Mouse (Mus musculus) heart, embryonic 16.5 days (tissue): ENCODE measurements around the gene Ror1. TPM values are rescaled to one million over a fixed set of nuclear protein-coding genes. Genes with fewer than 3 reads are reported as not detected.

Experiments
- ATAC-seq: fragments of 200-750 bp; cut with Nextera tagmentation; replicated peaks from 2 replicates; pipeline ENCODE4 v1.8.0; 2017; ENCODE audit warnings: moderate number of reproducible peaks; ENCODE audit not compliant: insufficient read depth, low FRiP score; ENCODE audit errors: extremely low read depth
- H3K27ac ChIP-seq: fragments of 300-500 bp; sonication (generic); 2 replicates; pipeline ENCODE4 v1.5.1; 2014; ENCODE audit warnings: mild to moderate bottlenecking, low read length, control low read depth, moderate library complexity
- H3K27me3 ChIP-seq: fragments of 300-500 bp; sonication (generic); 2 replicates; pipeline ENCODE4 v1.6.1; 2014; ENCODE audit warnings: low read length, mixed read lengths; ENCODE audit not compliant: control insufficient read depth, insufficient read depth
- H3K36me3 ChIP-seq: fragments of 300-500 bp; sonication (generic); 2 replicates; pipeline ENCODE4 v1.6.1; 2014; ENCODE audit not compliant: control insufficient read depth, insufficient read depth
- H3K4me1 ChIP-seq: fragments of 300-500 bp; sonication (generic); 2 replicates; pipeline ENCODE4 v1.6.1; 2014; ENCODE audit warnings: low read length, mixed read lengths; ENCODE audit not compliant: control insufficient read depth, insufficient read depth
- H3K4me2 ChIP-seq: fragments of 300-500 bp; sonication (generic); 2 replicates; pipeline ENCODE4 v1.6.1; 2014; ENCODE audit warnings: low read depth, mild to moderate bottlenecking, control low read depth, low read length
- H3K4me3 ChIP-seq: fragments of 300-500 bp; sonication (generic); 2 replicates; pipeline ENCODE4 v1.5.1; 2014; ENCODE audit warnings: mild to moderate bottlenecking, control low read depth, low read length
- H3K9ac ChIP-seq: fragments of 300-500 bp; sonication (generic); 2 replicates; pipeline ENCODE4 v1.6.1; 2014; ENCODE audit warnings: low read length, control low read depth
- H3K9me3 ChIP-seq: fragments of 300-500 bp; sonication (generic); replicated peaks from 2 replicates; pipeline ENCODE4 v1.6.1; 2016; ENCODE audit warnings: low read length; ENCODE audit not compliant: control insufficient read depth
- WGBS: fragments of 180-500 bp; shearing (Covaris S2); extraction: QIAGEN DNeasy Blood & Tissue Kit; methylation state at CpG from one replicate; pipeline ENCODE4 v1.1.7; 2014; 5-methylcytosine and 5-hydroxymethylcytosine counted together
- polyA plus RNA-seq: library from polyadenylated mRNA; unstranded; fragments of >200 nt; fragmentation: Nextera tagmentation; extraction: Ambion mirVana; gene quantifications from 2 replicates; pipeline ENCODE4 v1.2.1, GENCODE M21; 2015

Gene Ror1
- polyA plus RNA-seq, 1 experiment from 2014 or later, result 10.7 TPM

DNA sequence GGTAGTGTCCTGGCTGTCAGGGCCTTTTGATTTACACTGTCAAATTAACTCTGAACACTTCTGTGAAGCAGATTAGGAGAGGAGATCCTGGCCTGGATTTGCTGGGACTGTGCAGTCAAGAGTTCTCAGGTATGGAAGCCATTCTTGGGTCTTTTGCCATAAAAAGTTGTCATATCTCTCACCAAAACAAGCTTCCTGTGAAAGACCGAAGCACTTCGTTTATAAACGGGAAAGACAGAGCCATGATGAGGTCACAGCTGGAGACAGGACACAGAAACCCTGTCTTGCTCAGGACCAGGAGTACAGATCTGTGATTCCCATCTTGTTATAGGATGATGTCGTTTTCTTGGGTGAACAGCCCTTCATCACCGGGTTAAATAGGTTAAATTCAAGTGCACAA lies 107.5 kb downstream of the Ror1 start:
- no peak overlapping the region for H3K9ac ChIP-seq
- H3K27ac ChIP-seq, result no peak overlapping the region
- H3K27me3 ChIP-seq, result no peaks in the 10 kb centered on the region
- no peaks in the 10 kb centered on the region for H3K9me3 ChIP-seq
- H3K36me3 ChIP-seq, result no peaks in the 10 kb centered on the region
- H3K4me3 ChIP-seq, result no peak overlapping the region
- no peak for ATAC-seq
- H3K4me1 ChIP-seq, result peaks cover 24% of the 10 kb centered on the region
- H3K4me2 ChIP-seq, result no peak overlapping the region
- 55% methylated on average over 5 of the region's 5 CpGs for WGBS

DNA sequence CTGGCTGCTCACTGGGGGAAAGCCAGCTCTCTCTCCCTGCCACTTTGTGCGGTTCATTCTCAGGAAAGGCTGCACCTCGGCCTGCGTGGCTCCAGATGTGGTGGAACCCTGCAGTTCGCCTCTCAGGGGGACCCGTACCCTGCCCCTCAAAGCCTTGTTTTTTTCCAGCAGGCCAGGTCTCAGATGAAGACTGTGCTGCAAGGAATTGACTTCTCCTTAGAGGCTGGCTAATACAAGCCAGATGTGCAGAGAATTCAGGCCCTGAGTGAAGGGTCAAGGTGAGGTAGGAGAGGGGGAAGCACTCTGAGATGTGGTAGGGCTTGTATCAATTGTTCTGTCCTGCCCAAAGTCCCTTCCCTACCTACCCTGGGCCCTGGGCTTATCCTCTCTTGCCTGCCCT lies 108.1 kb downstream of the Ror1 start:
- Histone ChIP-seq H3K4me2 (no peak overlapping the region), H3K4me3 (no peak overlapping the region), H3K9ac (no peak overlapping the region), H3K36me3 (no peaks in the 10 kb centered on the region), H3K4me1 (peaks cover 21% of the 10 kb centered on the region), H3K27ac (no peak overlapping the region), H3K27me3 (no peaks in the 10 kb centered on the region), H3K9me3 (no peaks in the 10 kb centered on the region)
- no peak for ATAC-seq
- WGBS, result 70% methylated on average over 5 of the region's 5 CpGs

DNA sequence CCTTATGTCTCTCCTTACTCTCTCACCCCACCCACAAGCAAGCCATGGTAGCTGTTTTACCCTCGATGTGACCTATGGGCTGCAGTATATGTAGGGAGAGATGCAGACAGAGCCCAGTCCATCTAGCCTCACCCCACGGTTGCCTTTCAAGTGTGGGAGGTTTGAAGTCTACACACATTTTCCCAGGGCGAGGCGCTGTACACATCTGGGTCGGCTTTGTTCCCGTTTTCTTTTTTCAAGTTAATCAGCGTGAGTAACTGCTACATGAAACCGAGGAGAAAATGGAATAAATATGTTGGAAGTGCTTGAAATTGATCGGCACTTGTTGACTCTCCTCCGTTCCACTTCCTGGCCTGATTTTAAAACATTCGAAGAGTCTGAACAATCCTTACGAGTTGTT lies 108.8 kb downstream of the Ror1 start:
- H3K27me3 ChIP-seq, result no peaks in the 10 kb centered on the region
- peaks cover 23% of the 10 kb centered on the region for H3K4me1 ChIP-seq
- no peak for ATAC-seq
- WGBS, result 72% methylated on average over 12 of the region's 12 CpGs
- no peak overlapping the region for H3K27ac ChIP-seq
- no peak overlapping the region for H3K4me3 ChIP-seq
- no peaks in the 10 kb centered on the region for H3K36me3 ChIP-seq
- H3K4me2 ChIP-seq, result no peak overlapping the region
- H3K9ac ChIP-seq, result no peak overlapping the region
- no peaks in the 10 kb centered on the region for H3K9me3 ChIP-seq

DNA sequence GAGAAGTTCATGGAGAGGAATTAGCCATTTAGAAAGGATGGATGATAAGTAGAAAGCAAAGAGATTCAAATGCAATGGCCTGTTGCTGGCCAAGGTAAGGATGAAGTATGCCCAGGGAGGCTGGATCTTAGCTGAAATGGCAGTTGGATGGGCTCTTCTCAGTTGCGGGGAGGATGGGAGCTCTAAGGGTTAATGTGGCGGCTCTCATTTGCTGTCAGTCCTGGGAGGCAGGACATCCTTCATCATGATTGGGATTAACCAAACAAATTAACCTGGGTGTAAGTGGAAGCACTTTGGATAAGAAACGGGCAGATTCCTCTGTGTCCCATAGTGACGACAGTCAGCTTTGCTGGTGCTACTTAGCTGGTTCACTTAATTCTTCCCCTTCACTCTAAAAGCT lies 112.5 kb downstream of the Ror1 start:
- H3K36me3 ChIP-seq, result no peaks in the 10 kb centered on the region
- no peak overlapping the region for H3K4me2 ChIP-seq

DNA sequence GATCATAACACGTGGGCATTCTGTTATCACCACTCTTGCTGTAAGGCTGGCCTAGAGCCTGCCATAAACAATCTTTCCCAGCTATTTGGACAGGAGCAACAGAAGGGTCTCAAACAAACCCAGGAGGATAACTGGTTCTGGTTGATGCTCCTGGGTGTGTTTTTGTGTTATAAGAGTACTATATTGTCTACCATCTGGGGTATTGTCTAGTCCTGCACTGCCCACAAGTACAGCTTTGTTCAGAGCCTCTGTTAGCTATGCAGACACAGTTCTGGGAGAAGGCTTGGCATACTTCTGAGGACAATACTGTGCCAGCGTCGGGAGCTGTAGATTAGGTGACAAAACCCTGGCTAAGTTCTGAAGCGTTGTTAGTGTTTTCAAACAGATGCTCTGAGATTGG lies 113.5 kb downstream of the Ror1 start:
- Histone ChIP-seq H3K4me1 (peaks cover 17% of the 10 kb centered on the region), H3K9me3 (no peaks in the 10 kb centered on the region), H3K4me2 (no peak overlapping the region), H3K27ac (peak overlapping the region; percentile 62), H3K4me3 (no peak overlapping the region), H3K36me3 (no peaks in the 10 kb centered on the region), H3K9ac (peak overlapping the region; percentile 3; the same call in 1 of the 2 replicates), H3K27me3 (no peaks in the 10 kb centered on the region)
- WGBS, result 35% methylated on average over 4 of the region's 4 CpGs
- no peak for ATAC-seq

More for the DNA sequence above, 112.5 kb downstream of the Ror1 start:
- ATAC-seq, result no peak
- Histone ChIP-seq H3K9me3 (no peaks in the 10 kb centered on the region), H3K4me1 (peaks cover 15% of the 10 kb centered on the region), H3K4me3 (no peak overlapping the region), H3K27ac (no peak overlapping the region), H3K27me3 (no peaks in the 10 kb centered on the region), H3K9ac (no peak overlapping the region)
- 58% methylated on average over 4 of the region's 4 CpGs for WGBS

- WGBS, result 50% methylated on average over 4 of the region's 4 CpGs
- Histone ChIP-seq H3K27me3 (no peaks in the 10 kb centered on the region), H3K4me2 (no peak overlapping the region), H3K9ac (no peak overlapping the region), H3K27ac (no peak overlapping the region), H3K4me3 (no peak overlapping the region), H3K36me3 (no peaks in the 10 kb centered on the region), H3K4me1 (peaks cover 30% of the 10 kb centered on the region), H3K9me3 (no peaks in the 10 kb centered on the region)
- no peak for ATAC-seq
Observed at GRCm38 (mm10) chr4:100211331-100211730, 115.7 kb downstream of the Ror1 start.

GRCm38 (mm10) chr4:100214324-100215215 lies 119.0 kb downstream of the Ror1 start:
- H3K27ac ChIP-seq, result no peak overlapping the region
- H3K4me2 ChIP-seq, result no peak overlapping the region
- H3K9ac ChIP-seq, result no peak overlapping the region
- no peaks in the 10 kb centered on the region for H3K27me3 ChIP-seq
- WGBS, result 63% methylated on average over 13 of the region's 13 CpGs
- ATAC-seq, result 0 out of 2 replicates have a peak, but pooled peaks have one; percentile 39
- H3K9me3 ChIP-seq, result no peaks in the 10 kb centered on the region
- H3K36me3 ChIP-seq, result no peaks in the 10 kb centered on the region
- H3K4me3 ChIP-seq, result no peak overlapping the region
- H3K4me1 ChIP-seq, result peaks cover 48% of the 10 kb centered on the region

GRCm38 (mm10) chr4:100216587-100216986 lies 121.0 kb downstream of the Ror1 start:
- Histone ChIP-seq H3K9me3 (no peaks in the 10 kb centered on the region), H3K4me3 (no peak overlapping the region), H3K36me3 (no peaks in the 10 kb centered on the region), H3K27ac (peak overlapping the region; percentile 58), H3K27me3 (no peaks in the 10 kb centered on the region), H3K4me1 (peaks cover 51% of the 10 kb centered on the region), H3K4me2 (0 out of 2 replicates have a peak overlapping the region, but pooled peaks have one; percentile 1), H3K9ac (no peak overlapping the region)
- WGBS, result 33% methylated on average over 3 of the region's 3 CpGs
- ATAC-seq, result 0 out of 2 replicates have a peak, but pooled peaks have one; percentile 11

GRCm38 (mm10) chr4:100219026-100219425 lies 123.4 kb downstream of the Ror1 start:
- Histone ChIP-seq H3K27ac (peak overlapping the region; percentile 60), H3K9me3 (no peaks in the 10 kb centered on the region), H3K9ac (no peak overlapping the region), H3K27me3 (no peaks in the 10 kb centered on the region), H3K4me1 (peaks cover 69% of the 10 kb centered on the region), H3K4me2 (no peak overlapping the region), H3K4me3 (no peak overlapping the region), H3K36me3 (no peaks in the 10 kb centered on the region)
- whole genome bisulfite sequencing, result 15% methylated on average over 4 of the region's 4 CpGs
- no peak for ATAC-seq
